Mouse (Mus musculus) CH12.LX (cell line): ENCODE results near the gene Ogfod2. TPM values are rescaled to one million over a fixed set of nuclear protein-coding genes. Genes with fewer than 3 reads are reported as not detected.
A peak's percentile ranks its signal among the peaks of the same experiment; 100 is the strongest.

ENCODE experiments used
- DNase-seq: peaks from one replicate; pipeline ENCODE4 v3.0.0-alpha.2; 2013; ENCODE audit errors: extremely low read depth
- H3K27ac ChIP-seq: 2 replicates; pipeline ENCODE4 v1.5.1; 2012; ENCODE audit warnings: low read depth, mild to moderate bottlenecking, control low read depth, moderate library complexity; ENCODE audit not compliant: insufficient read depth
- H3K27me3 ChIP-seq: replicated peaks from 2 replicates; pipeline ENCODE3; 2012; ENCODE audit warnings: inconsistent platforms
- H3K36me3 ChIP-seq, 2 experiments: replicated peaks in 1 of 2; 2 replicates each; pipeline versions ENCODE3 to v1.6.1; 2012; ENCODE audit warnings: inconsistent platforms in 1 of 2, low read length in 1 of 2, mild to moderate bottlenecking in 1 of 2, mixed read lengths in 1 of 2, moderate library complexity in 1 of 2; ENCODE audit not compliant: control insufficient read depth in 1 of 2, insufficient read depth in 1 of 2
- H3K4me1 ChIP-seq, 2 experiments: 2 replicates each; pipeline ENCODE4 v1.6.1; 2012; ENCODE audit warnings: inconsistent platforms in 1 of 2, moderate library complexity in 1 of 2; ENCODE audit not compliant: insufficient read depth in 2 of 2, control insufficient read depth in 1 of 2
- H3K4me2 ChIP-seq: 2 replicates; pipeline ENCODE4 v1.6.1; 2012; ENCODE audit warnings: low read depth, mild to moderate bottlenecking, control low read depth; ENCODE audit not compliant: poor library complexity, insufficient read depth, severe bottlenecking
- H3K4me3 ChIP-seq, 3 experiments: fragments of 150-350 bp in 1 of 3; sonication (generic) in 1 of 3; replicated peaks in 1 of 3; 2 replicates each; pipeline versions ENCODE3 to v1.5.1; 2011 to 2012; ENCODE audit warnings: low read depth in 2 of 3, low read length in 2 of 3, mild to moderate bottlenecking in 2 of 3, moderate library complexity in 2 of 3, control low read depth in 1 of 3, improper control_type of control experiment in 1 of 3, inconsistent platforms in 1 of 3, mixed read lengths in 1 of 3; ENCODE audit not compliant: poor library complexity in 1 of 3
- H3K79me2 ChIP-seq: replicated peaks from 2 replicates; pipeline ENCODE4 v1.6.1; 2012; ENCODE audit warnings: mild to moderate bottlenecking, moderate library complexity; ENCODE audit not compliant: control insufficient read depth, poor library complexity, insufficient read depth, severe bottlenecking; ENCODE audit errors: extremely low read depth
- H3K9ac ChIP-seq: 2 replicates; pipeline ENCODE4 v1.6.1; 2012; ENCODE audit warnings: low read depth, mild to moderate bottlenecking, control low read depth, moderate library complexity; ENCODE audit not compliant: insufficient read depth
- H3K9me3 ChIP-seq: replicated peaks from 2 replicates; pipeline ENCODE3; 2012; ENCODE audit warnings: low read length, inconsistent platforms, mixed read lengths
- CHD1 ChIP-seq: IDR thresholded peaks from 2 replicates; pipeline ENCODE4 v1.6.1; 2012; ENCODE audit warnings: low read depth, low read length, improper control_type of control experiment, inconsistent platforms
- CTCF ChIP-seq, 2 experiments: IDR thresholded peaks in 1 of 2; conservative IDR thresholded peaks in 1 of 2; 2 replicates each; pipeline ENCODE4 v1.5.1; 2011 to 2012; ENCODE audit warnings: low read depth in 2 of 2, low read length in 2 of 2, improper control_type of control experiment in 1 of 2, inconsistent platforms in 1 of 2, mild to moderate bottlenecking in 1 of 2, moderate library complexity in 1 of 2
- E2F4 ChIP-seq: IDR thresholded peaks from 2 replicates; pipeline ENCODE4 v1.6.1; 2011; ENCODE audit warnings: low read depth, low read length, improper control_type of control experiment; ENCODE audit not compliant: insufficient replicate concordance
- ELF1 ChIP-seq: IDR thresholded peaks from 2 replicates; pipeline ENCODE4 v1.6.1; 2014; ENCODE audit warnings: low read depth, mild to moderate bottlenecking, inconsistent platforms, low read length, improper control_type of control experiment
- GABPA ChIP-seq: IDR thresholded peaks from 2 replicates; pipeline ENCODE4 v1.6.1; 2012; ENCODE audit warnings: low read depth, low read length, improper control_type of control experiment, inconsistent platforms; ENCODE audit not compliant: insufficient replicate concordance
- HCFC1 ChIP-seq: IDR thresholded peaks from 2 replicates; pipeline ENCODE4 v1.6.1; 2012; ENCODE audit warnings: low read depth, mild to moderate bottlenecking, inconsistent platforms, low read length, improper control_type of control experiment
- IRF4 ChIP-seq: IDR thresholded peaks from 2 replicates; pipeline ENCODE4 v1.6.1; 2014; ENCODE audit warnings: low read depth, mild to moderate bottlenecking, inconsistent platforms, low read length, improper control_type of control experiment
- JUN ChIP-seq: IDR thresholded peaks from 2 replicates; pipeline ENCODE4 v1.6.1; 2011; ENCODE audit warnings: low read depth, mild to moderate bottlenecking, low read length, improper control_type of control experiment, moderate library complexity; ENCODE audit not compliant: insufficient read depth
- JUND ChIP-seq: conservative IDR thresholded peaks from 2 replicates; pipeline ENCODE4 v1.6.1; 2011; ENCODE audit warnings: low read depth, low read length, improper control_type of control experiment
- KAT2A ChIP-seq: IDR thresholded peaks from 2 replicates; pipeline ENCODE4 v1.6.1; 2012; ENCODE audit warnings: low read length, improper control_type of control experiment, inconsistent platforms; ENCODE audit not compliant: insufficient replicate concordance
- MAFK ChIP-seq: IDR thresholded peaks from 2 replicates; pipeline ENCODE4 v1.6.1; 2011; ENCODE audit warnings: low read length, improper control_type of control experiment; ENCODE audit not compliant: insufficient replicate concordance
- MAX ChIP-seq: IDR thresholded peaks from 2 replicates; pipeline ENCODE4 v1.6.1; 2011; ENCODE audit warnings: low read length, improper control_type of control experiment
- MXI1 ChIP-seq: IDR thresholded peaks from 2 replicates; pipeline ENCODE4 v1.6.1; 2011; ENCODE audit warnings: mild to moderate bottlenecking, low read depth, low read length, improper control_type of control experiment
- MYC ChIP-seq: IDR thresholded peaks from 2 replicates; pipeline ENCODE4 v1.6.1; 2011; ENCODE audit warnings: low read depth, mild to moderate bottlenecking, improper control_type of control experiment, low read length
- NELFE ChIP-seq: IDR thresholded peaks from 2 replicates; pipeline ENCODE4 v1.6.1; 2011; ENCODE audit warnings: low read depth, low read length, improper control_type of control experiment
- NRF1 ChIP-seq: IDR thresholded peaks from 2 replicates; pipeline ENCODE4 v1.6.1; 2014; ENCODE audit warnings: low read depth, mild to moderate bottlenecking, inconsistent platforms, low read length, improper control_type of control experiment, moderate library complexity
- PAX5 ChIP-seq: IDR thresholded peaks from 2 replicates; pipeline ENCODE4 v1.6.1; 2012; ENCODE audit warnings: low read length, inconsistent platforms, mixed read lengths
- POLR2AphosphoS2 ChIP-seq: IDR thresholded peaks from 2 replicates; pipeline ENCODE4 v1.6.1; 2011; ENCODE audit warnings: low read depth, low read length, improper control_type of control experiment
- RAD21 ChIP-seq: IDR thresholded peaks from 2 replicates; pipeline ENCODE4 v1.6.1; 2011; ENCODE audit warnings: low read depth, mild to moderate bottlenecking, low read length, improper control_type of control experiment, moderate library complexity
- RCOR1 ChIP-seq: conservative IDR thresholded peaks from 2 replicates; pipeline ENCODE4 v1.6.1; 2012; ENCODE audit warnings: low read depth, mild to moderate bottlenecking, inconsistent platforms, low read length, improper control_type of control experiment
- USF2 ChIP-seq: conservative IDR thresholded peaks from 2 replicates; pipeline ENCODE4 v1.6.1; 2011; ENCODE audit warnings: low read depth, low read length, improper control_type of control experiment
- ZNF384 ChIP-seq: IDR thresholded peaks from 2 replicates; pipeline ENCODE4 v1.6.1; 2012; ENCODE audit warnings: low read depth, low read length, improper control_type of control experiment, inconsistent platforms
- dilution Hi-C: fragments of 300-500 bp; cut with MboI; formaldehyde crosslinking; loops from 2 replicates; pipeline ENCODE4 v1.14.3; 2020; ENCODE audit warnings: low sequenced_read_pairs; ENCODE audit not compliant: extremely low pct_unique_long_range_greater_than_20kb, extremely low pct_ligation_motif_present
- in situ Hi-C: fragments of 300-500 bp; cut with MboI; formaldehyde crosslinking; loops from 3 replicates; pipeline ENCODE4 v1.14.3; 2019; ENCODE audit warnings: low sequenced_read_pairs, low pct_ligation_motif_present, low pct_unique_long_range_greater_than_20kb, mixed read lengths
- polyA plus RNA-seq: library from polyadenylated mRNA; unstranded; fragments of >175 nt; gene quantifications from 2 replicates; pipeline ENCODE4 v1.2.1, GENCODE M21; 2012; ENCODE audit warnings: low read depth; ENCODE audit not compliant: insufficient read length
- total RNA-seq, 2 experiments: library from RNA; depleted of rRNA; stranded (reverse); fragments of 300-350 nt in 1 of 2; fragments of >200 nt in 1 of 2; gene quantifications; 2 replicates each; pipeline ENCODE4 v1.2.3; 2012 to 2014

Ogfod2 gene
- total and polyA plus RNA-seq, 3 experiments, result 19.3 to 25.5 (median 24.0) TPM

DNA sequence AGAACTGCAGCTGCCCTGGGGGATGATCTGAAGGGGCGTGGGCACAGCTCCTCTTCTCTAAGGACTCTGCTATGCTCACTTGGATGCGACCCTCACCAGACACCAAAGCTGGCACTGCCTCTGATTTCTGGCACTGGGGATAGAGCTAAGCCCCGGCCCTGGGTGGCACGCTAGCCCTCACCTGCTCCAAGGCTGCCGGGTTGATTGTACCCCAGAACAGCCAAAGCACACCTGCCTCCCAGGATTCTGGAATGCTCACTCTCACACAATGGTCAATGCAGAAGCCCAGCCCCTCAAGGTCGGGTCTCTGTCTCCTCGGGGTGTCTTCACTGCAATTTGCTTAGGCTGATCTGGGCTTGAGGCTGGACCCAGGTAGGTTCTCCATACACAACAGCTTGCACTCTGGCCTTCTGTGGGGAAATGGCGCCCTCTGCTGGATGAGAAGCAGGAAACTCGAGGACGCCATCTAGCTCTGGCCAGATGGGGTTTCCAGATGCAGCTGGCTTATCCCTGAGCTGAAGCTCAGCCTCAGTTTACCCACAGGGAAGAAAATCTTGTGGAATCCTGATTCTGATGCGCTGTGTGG, 27.4 kb upstream of the Ogfod2 start (continued):
- TF ChIP-seq KAT2A (no peak), JUN (no peak), RAD21 (peak; percentile 100), MXI1 (no peak), POLR2AphosphoS2 (no peak), ELF1 (0 out of 2 replicates have a peak, but pooled peaks have one; percentile 27), GABPA (no peak), E2F4 (no peak), USF2 (no peak), PAX5 (no peak), CTCF (conservative IDR thresholded peaks at IDR 0.05 in 1 of 2, IDR thresholded peaks at IDR 0.05 in 1 of 2; ENCODE audit: low read depth in 2 of 2, low read length in 2 of 2) (peak; percentile 66 to 100), HCFC1 (no peak)

DNA sequence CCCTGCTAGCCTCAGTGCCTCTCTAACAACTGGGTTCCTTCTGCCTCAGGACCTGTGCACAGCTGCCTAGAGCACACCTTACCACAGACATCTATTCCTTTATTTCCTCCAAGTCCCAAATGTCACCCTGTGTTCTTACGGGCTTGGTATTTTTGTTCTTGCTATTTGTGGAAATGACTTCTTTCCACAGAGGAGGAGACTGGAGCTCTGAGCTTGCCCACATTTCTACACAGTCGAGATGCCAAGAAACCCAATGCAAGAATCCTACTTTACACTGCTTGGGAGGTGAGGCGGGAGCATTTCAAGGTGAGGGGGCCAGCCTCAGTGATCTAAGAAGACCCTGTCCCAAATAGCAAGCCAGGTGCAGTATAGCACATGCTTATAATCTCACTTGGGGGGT, 26.6 kb upstream of the Ogfod2 start:
- H3K9ac ChIP-seq, result no peak overlapping the region
- in situ Hi-C loops (loop anchor here (10.0 kb wide), 1 partner anchor 131 kb away; no protein-coding TSS in a partner anchor), dilution Hi-C loops (no loop called here)
- peaks cover 0 to 10% of the 10 kb centered on the region in 2 experiments; a peak in 1 of 4 replicates for H3K4me1 ChIP-seq
- H3K36me3 ChIP-seq, result peaks cover 8 to 18% of the 10 kb centered on the region in 2 experiments
- no peaks in the 10 kb centered on the region for H3K79me2 ChIP-seq
- H3K27me3 ChIP-seq, result no peaks in the 10 kb centered on the region
- H3K4me3 ChIP-seq, result no peak overlapping the region
- no peak for DNase-seq
- TF ChIP-seq NRF1 (no peak), IRF4 (no peak), MYC (no peak), CTCF (conservative IDR thresholded peaks at IDR 0.05 in 1 of 2, IDR thresholded peaks at IDR 0.05 in 1 of 2; ENCODE audit: low read depth in 2 of 2, low read length in 2 of 2) (no peak), JUN (no peak), MAX (no peak), POLR2AphosphoS2 (no peak)
- H3K27ac ChIP-seq, result no peak overlapping the region
- no peak overlapping the region for H3K4me2 ChIP-seq
- H3K9me3 ChIP-seq, result no peaks in the 10 kb centered on the region

DNA sequence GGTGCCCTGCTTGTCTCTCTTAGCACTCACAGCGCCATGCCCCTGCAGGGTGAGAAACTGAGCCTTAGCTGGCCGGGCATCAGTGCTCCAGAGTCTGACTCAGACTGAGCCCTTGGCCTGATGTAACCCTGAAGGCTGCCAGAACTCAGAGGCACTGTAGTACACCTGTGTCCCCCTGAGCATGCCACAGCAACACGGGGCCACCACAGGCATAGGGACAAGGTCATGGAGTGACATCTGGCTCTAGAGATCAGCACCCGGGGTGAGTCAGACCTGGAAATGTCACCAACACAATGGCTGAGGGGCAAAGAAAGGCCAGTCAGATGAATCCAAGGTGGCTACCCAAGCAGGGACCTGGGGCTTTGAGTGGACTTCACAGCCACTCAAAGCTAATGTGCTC, 25.2 kb upstream of the Ogfod2 start:
- H3K4me3 ChIP-seq, result no peak overlapping the region
- dilution Hi-C loops, result no loop called here
- no peaks in the 10 kb centered on the region for H3K27me3 ChIP-seq
- H3K9ac ChIP-seq, result no peak overlapping the region
- DNase-seq, result no peak
- in situ Hi-C loops, result loop anchor here (10.0 kb wide), 1 partner anchor 132 kb away; no protein-coding TSS in a partner anchor
- H3K36me3 ChIP-seq, result peaks cover 8 to 18% of the 10 kb centered on the region in 2 experiments
- H3K27ac ChIP-seq, result no peak overlapping the region
- no peaks in the 10 kb centered on the region for H3K9me3 ChIP-seq
- H3K79me2 ChIP-seq, result no peaks in the 10 kb centered on the region
- H3K4me1 ChIP-seq, result 0 out of 4 replicates have a peak, but pooled peaks cover 0 to 3% of the 10 kb centered on the region in 2 experiments
- H3K4me2 ChIP-seq, result no peak overlapping the region
- TF ChIP-seq NRF1 (no peak), CHD1 (no peak), MAFK (no peak), E2F4 (no peak), RCOR1 (no peak), ELF1 (no peak), NELFE (no peak), ZNF384 (no peak), POLR2AphosphoS2 (no peak), JUND (no peak)
